Mouse (Mus musculus) small intestine, adult 2 months (tissue): ENCODE measurements around the gene Gfod2. TPM values are rescaled to one million over a fixed set of nuclear protein-coding genes. Genes with fewer than 3 reads are reported as not detected.

ENCODE experiments used
- H3K27ac ChIP-seq: fragments of 200-500 bp; 2 replicates; pipeline ENCODE4 v1.5.1; 2012; ENCODE audit warnings: low read depth, low read length, control low read depth, inconsistent platforms; ENCODE audit not compliant: insufficient read depth
- H3K27me3 ChIP-seq: fragments of 200-500 bp; 2 replicates; pipeline ENCODE4 v1.6.1; 2012; ENCODE audit warnings: mild to moderate bottlenecking, moderate library complexity, low read length, inconsistent platforms; ENCODE audit not compliant: control insufficient read depth, insufficient read depth
- H3K36me3 ChIP-seq: fragments of 200-500 bp; 2 replicates; pipeline ENCODE4 v1.6.1; 2012; ENCODE audit warnings: mild to moderate bottlenecking, low read length, control low read depth, inconsistent platforms; ENCODE audit not compliant: control insufficient read depth, insufficient read depth
- H3K4me1 ChIP-seq: fragments of 200-500 bp; 2 replicates; pipeline ENCODE4 v1.6.1; 2012; ENCODE audit warnings: low read length, inconsistent platforms, mixed read lengths; ENCODE audit not compliant: control insufficient read depth, insufficient read depth, insufficient read length
- H3K4me3 ChIP-seq: fragments of 200-500 bp; 2 replicates; pipeline ENCODE4 v1.5.1; 2012; ENCODE audit warnings: low read depth, mild to moderate bottlenecking, control low read depth, inconsistent platforms, low read length, moderate library complexity
- CTCF ChIP-seq: fragments of 200-500 bp; IDR thresholded peaks from 2 replicates; pipeline ENCODE4 v1.5.1; 2012; ENCODE audit warnings: low read depth, mild to moderate bottlenecking, control low read depth, inconsistent platforms, low read length, moderate library complexity, mixed read lengths; ENCODE audit not compliant: insufficient replicate concordance, insufficient read length; ENCODE audit errors: extremely low read depth
- POLR2A ChIP-seq: fragments of 200-500 bp; IDR thresholded peaks from 2 replicates; pipeline ENCODE4 v1.6.1; 2012; ENCODE audit warnings: low read depth, mild to moderate bottlenecking, control low read depth, inconsistent platforms, low read length, moderate library complexity
- WGBS: fragments of 180-500 bp; shearing (Covaris S2); methylation state at CpG from one replicate; pipeline ENCODE4 v1.1.7; 2018; 5-methylcytosine and 5-hydroxymethylcytosine counted together
- polyA plus RNA-seq: library from polyadenylated mRNA; depleted of rRNA; stranded (reverse); fragments of >200 nt; gene quantifications from 2 replicates; pipeline ENCODE4 v1.2.3, GENCODE M21; 2012

The Gfod2 gene
- polyA plus RNA-seq, 1 experiment: 8.3 TPM

DNA sequence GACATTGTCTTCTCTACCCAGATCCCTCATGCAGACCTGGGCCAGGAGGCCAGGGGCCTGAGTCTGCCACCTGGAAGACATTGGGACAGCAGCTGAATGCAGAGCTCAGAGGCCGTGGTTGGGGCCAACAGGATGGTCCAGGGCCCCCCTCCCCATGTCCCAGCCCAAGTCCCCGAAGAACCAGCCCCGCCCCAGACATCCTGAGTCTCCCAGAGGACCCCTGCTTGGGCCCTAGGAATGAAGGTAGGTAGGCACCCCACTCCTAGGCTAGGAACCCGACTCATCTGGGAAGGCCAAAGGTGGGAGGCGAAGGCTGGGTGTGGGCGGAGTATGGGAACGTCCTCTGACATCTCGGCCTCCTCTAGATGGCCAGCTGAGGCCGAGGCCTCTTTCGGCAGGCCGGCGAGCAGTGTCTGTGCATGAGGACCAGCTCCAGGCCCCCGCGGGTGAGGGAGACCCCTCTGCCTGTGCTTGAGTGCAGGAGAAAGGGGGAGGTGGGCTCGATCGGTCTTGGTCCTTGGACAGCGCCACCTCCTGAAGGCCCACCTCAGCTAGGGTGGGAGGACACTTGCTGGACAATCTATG is 61.2 kb downstream of the Gfod2 start:
- H3K4me1 ChIP-seq: peaks cover 17% of the 10 kb centered on the region
- H3K27me3 ChIP-seq: peaks cover 7% of the 10 kb centered on the region; the same call in 1 of the 2 replicates
- H3K27ac ChIP-seq: no peak overlapping the region
- peaks cover 7% of the 10 kb centered on the region; the same call in 1 of the 2 replicates for H3K36me3 ChIP-seq
- TF ChIP-seq CTCF: no peak
- no peak for TF ChIP-seq POLR2A
- no peak overlapping the region for H3K4me3 ChIP-seq
- 90% methylated on average over 17 of the region's 17 CpGs for WGBS

DNA sequence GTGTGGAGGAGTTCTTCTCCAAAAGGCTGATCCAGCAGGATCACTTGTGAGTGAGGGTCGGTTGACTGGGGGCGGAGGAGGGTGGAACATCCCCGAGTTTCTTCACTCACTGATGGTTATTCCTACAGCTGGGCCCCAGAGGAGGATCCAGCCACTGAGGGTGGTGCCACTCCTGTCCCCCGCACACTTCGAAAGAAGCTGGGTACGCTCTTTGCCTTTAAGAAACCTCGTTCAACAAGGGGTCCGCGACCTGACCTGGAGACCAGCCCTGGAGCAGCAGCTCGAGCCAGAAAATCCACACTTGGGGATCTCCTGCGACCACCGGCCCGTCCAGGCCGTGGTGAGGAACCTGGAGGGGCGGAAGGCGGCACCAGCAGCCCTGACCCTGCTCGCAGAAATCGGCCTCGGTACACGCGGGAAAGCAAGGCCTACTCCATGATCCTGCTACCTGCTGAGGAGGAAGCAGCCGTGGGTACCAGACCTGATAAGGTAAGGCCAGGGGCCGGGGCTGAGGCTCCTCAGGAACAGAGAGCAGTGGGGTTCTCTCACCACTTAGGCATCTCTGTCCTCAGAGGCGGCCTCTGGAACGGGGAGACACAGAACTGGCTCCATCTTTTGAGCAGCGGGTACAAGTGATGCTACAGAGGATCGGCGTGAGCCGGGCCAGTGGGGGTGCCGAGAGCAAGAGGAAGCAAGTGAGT is 63.2 kb downstream of the Gfod2 start:
- peaks cover 11% of the 10 kb centered on the region for H3K4me1 ChIP-seq
- H3K36me3 ChIP-seq: peaks cover 7% of the 10 kb centered on the region; the same call in 1 of the 2 replicates
- H3K27me3 ChIP-seq: peaks cover 7% of the 10 kb centered on the region; the same call in 1 of the 2 replicates
- TF ChIP-seq CTCF: no peak
- no peak for TF ChIP-seq POLR2A
- no peak overlapping the region for H3K27ac ChIP-seq
- no peak overlapping the region for H3K4me3 ChIP-seq
- WGBS: 81% methylated on average over 30 of the region's 30 CpGs

DNA sequence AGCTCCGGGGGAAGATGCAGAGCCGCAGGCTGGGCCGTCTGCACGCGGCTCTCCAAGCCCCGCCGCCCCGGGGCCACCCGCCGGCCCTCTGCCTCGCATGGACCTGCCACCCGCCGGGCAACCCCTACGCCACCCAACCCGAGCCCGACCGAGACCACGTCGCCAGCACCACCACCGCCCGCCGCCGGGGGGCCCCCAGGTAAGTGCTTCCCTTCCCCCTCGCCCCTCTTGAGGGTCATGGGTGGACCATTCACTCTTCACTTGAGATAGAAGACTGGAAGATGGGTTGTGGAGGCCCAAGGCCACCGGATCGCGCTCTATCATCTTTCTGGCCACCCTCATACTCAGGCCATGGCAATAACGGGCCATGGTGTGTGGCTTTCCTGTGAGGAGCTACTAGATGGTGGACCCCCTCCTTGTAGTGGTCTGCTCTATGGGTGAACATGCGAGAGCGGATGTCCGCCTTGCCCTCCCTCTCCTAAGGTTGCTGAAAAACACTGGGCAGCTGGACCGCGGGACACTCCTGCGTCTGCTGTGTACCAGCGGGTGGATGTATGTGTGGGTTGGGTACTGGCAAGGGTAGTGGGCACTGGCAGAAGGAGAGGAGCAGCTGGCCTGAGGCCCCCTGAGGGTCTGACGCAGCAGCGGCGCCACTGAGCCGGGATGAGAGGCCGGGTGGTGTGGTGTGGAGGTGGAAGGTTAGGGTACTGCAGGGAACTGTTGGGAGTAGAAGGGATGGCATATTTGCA is 64.2 kb downstream of the Gfod2 start:
- peak overlapping the region; percentile 59 for H3K4me3 ChIP-seq
- H3K36me3 ChIP-seq: peaks cover 7% of the 10 kb centered on the region; the same call in 1 of the 2 replicates
- peaks cover 8% of the 10 kb centered on the region for H3K4me1 ChIP-seq
- H3K27ac ChIP-seq: no peak overlapping the region
- TF ChIP-seq CTCF (no peak), POLR2A (no peak)
- H3K27me3 ChIP-seq: peaks cover 7% of the 10 kb centered on the region; the same call in 1 of the 2 replicates
- 23% methylated on average over 40 of the region's 40 CpGs for WGBS

DNA sequence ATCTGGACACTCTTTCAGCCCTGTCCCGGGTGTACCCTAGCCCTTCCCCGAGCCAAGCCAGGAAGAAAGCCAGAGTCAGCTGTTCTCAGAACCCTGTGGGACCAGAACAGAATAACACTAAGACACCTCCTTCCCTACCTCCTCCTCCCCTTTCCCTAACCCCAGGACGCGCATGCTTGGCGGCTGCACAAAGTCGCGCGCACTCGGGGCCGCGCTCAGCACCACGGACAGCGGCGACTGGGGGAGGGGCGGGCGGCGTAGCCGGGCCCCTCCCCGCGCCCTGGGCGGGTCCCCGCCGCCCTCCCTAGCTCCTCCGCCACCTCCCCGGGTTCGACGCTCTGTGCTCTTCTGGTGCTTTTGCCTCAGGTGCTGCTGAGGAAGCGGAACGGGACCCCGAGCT is 64.8 kb downstream of the Gfod2 start:
- WGBS: 19% methylated on average over 30 of the region's 30 CpGs
- H3K27ac ChIP-seq: no peak overlapping the region
- no peak for TF ChIP-seq POLR2A
- no peak for TF ChIP-seq CTCF
- H3K27me3 ChIP-seq: peaks cover 7% of the 10 kb centered on the region; the same call in 1 of the 2 replicates
- H3K4me3 ChIP-seq: peak overlapping the region; percentile 59
- H3K36me3 ChIP-seq: peaks cover 5% of the 10 kb centered on the region; the same call in 1 of the 2 replicates
- peaks cover 8% of the 10 kb centered on the region for H3K4me1 ChIP-seq

DNA sequence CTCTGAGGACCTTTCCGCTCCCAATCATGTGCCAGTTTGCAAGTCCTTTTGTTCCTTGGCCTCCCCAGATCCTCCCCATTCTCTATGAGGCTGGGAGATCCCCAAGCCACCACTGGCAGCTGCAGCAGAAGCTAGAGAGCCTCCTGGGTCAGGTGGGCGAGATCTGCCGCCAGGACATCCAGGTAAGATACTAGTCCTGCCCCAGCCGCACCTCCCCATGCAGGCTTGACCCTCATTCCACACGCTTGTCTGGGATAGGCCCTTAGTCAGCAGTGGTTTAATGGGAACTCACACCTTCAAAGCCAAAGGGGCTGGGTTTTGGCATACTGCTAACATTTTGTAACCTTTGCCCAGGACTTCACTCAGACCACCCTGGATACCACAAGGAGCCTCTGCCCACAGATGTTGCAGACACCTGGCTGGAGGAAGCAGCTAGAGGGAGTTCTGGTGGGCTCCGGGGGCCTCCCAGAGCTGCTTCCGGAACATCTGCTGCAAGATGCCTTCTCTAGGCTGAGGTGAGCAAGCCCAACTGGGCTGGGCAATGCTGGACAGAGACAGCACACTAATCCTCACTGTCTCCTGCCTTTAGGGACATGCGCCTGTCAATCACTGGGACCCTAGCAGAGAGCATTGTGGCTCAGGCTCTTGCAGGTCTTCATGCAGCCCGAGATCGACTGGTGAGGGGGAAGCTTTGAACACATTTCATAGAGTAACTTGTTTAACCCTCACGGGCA is 65.8 kb downstream of the Gfod2 start:
- H3K27ac ChIP-seq: no peak overlapping the region
- peaks cover 8% of the 10 kb centered on the region for H3K4me1 ChIP-seq
- peaks cover 7% of the 10 kb centered on the region; the same call in 1 of the 2 replicates for H3K27me3 ChIP-seq
- H3K36me3 ChIP-seq: peaks cover 2% of the 10 kb centered on the region; the same call in 1 of the 2 replicates
- no peak overlapping the region for H3K4me3 ChIP-seq
- WGBS: 91% methylated on average over 11 of the region's 11 CpGs
- no peak for TF ChIP-seq CTCF
- no peak for TF ChIP-seq POLR2A

DNA sequence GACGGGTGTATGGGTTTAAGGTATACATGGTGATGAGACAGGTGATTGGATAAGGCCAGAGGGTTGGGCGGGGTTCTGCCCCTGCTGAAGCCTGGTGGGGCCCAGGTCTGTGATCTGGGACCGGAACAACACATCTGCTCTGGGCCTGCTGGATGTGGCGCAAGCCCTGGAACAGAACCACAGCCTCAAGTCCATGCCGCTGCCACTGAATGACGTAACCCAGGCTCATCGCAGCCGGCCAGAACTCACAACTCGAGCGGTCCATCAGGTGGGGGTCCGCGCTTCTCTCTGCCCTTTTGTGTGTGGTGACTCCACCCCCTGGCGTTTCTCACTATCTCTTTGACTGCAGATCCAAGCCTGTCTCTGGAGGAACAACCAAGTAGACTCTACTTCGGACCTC is 67.5 kb downstream of the Gfod2 start:
- Histone ChIP-seq H3K36me3 (no peaks in the 10 kb centered on the region), H3K27ac (no peak overlapping the region), H3K4me1 (peaks cover 8% of the 10 kb centered on the region), H3K4me3 (no peak overlapping the region), H3K27me3 (peaks cover 7% of the 10 kb centered on the region; the same call in 1 of the 2 replicates)
- TF ChIP-seq POLR2A (no peak), CTCF (no peak)
- WGBS: 79% methylated on average over 14 of the region's 14 CpGs
